Mouse (Mus musculus) bone marrow macrophage, adult 2 months (primary cell): Measurements from ENCODE around the gene Zbtb4. TPM values are rescaled to one million over a fixed set of nuclear protein-coding genes. Genes with fewer than 3 reads are reported as not detected.

ENCODE experiments used
- H3K27ac ChIP-seq: 2 replicates; pipeline ENCODE4 v1.5.1; 2012; ENCODE audit warnings: low read depth, low read length; ENCODE audit not compliant: insufficient read depth
- H3K4me1 ChIP-seq: 2 replicates; pipeline ENCODE4 v1.6.1; 2012; ENCODE audit warnings: low read length; ENCODE audit not compliant: control insufficient read depth, insufficient read depth
- H3K4me3 ChIP-seq: 2 replicates; pipeline ENCODE4 v1.5.1; 2012; ENCODE audit warnings: mild to moderate bottlenecking, low read length, moderate library complexity; ENCODE audit not compliant: insufficient read depth
- CTCF ChIP-seq: IDR thresholded peaks from 2 replicates; pipeline ENCODE4 v1.5.1; 2012; ENCODE audit warnings: low read depth, mild to moderate bottlenecking, low read length, moderate library complexity
- POLR2A ChIP-seq: IDR thresholded peaks from 2 replicates; pipeline ENCODE4 v1.6.1; 2012; ENCODE audit warnings: mild to moderate bottlenecking, low read depth, low read length, borderline replicate concordance
- polyA plus RNA-seq: library from polyadenylated mRNA; stranded (reverse); fragments of >200 nt; gene quantifications from 2 replicates; pipeline ENCODE4 v1.2.4, GENCODE M21; 2012; ENCODE audit not compliant: missing spikeins, insufficient read depth, insufficient read length

Zbtb4 gene
- polyA plus RNA-seq, 1 experiment: 38.2 TPM

GRCm38 (mm10) chr11:69804972-69805909 lies 39.5 kb downstream of the Zbtb4 start, which contains the start of gene Tmem102:
TSS of gene Tmem102 (minus strand) at chr11:69805624.
- no peak within 1 kb of the TSS for H3K27ac ChIP-seq
- H3K4me3 ChIP-seq: no peak within 1 kb of the TSS
- peaks cover 3% of the 10 kb centered on the region; the same call in 1 of the 2 replicates for H3K4me1 ChIP-seq
- TF ChIP-seq POLR2A: no peak
- no peak for TF ChIP-seq CTCF

GRCm38 (mm10) chr11:69806378-69806777 lies 40.7 kb downstream of the Zbtb4 start:
- Histone ChIP-seq H3K27ac (no peak overlapping the region), H3K4me1 (peaks cover 3% of the 10 kb centered on the region; the same call in 1 of the 2 replicates), H3K4me3 (no peak overlapping the region)
- TF ChIP-seq CTCF: no peak
- TF ChIP-seq POLR2A: no peak

DNA sequence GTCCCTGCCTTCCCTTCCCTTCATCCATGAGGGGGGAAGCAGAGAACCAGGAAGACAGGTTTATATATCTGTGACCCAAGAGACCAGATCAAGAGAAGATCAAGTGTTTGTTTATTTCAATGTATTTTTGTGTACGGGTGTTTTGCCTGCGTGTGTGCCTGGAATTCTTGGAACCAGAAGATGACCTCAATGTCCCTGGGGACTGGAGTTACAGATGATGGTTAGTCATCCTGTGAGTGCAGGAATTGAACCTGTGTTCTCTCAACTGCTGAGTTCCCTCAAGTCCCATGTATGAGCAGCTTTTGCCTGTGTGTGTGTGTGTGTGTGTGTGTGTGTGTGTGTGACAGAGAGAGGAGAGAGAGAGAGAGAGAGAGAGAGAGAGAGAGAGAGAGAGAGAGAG lies 41.9 kb downstream of the Zbtb4 start:
- Histone ChIP-seq H3K4me1 (peaks cover 3% of the 10 kb centered on the region; the same call in 1 of the 2 replicates), H3K27ac (no peak overlapping the region), H3K4me3 (no peak overlapping the region)
- TF ChIP-seq POLR2A: no peak

GRCm38 (mm10) chr11:69810280-69810679 lies 44.6 kb downstream of the Zbtb4 start:
- Histone ChIP-seq H3K4me3 (no peak overlapping the region), H3K4me1 (no peaks in the 10 kb centered on the region)
- TF ChIP-seq CTCF: no peak
- no peak for TF ChIP-seq POLR2A

DNA sequence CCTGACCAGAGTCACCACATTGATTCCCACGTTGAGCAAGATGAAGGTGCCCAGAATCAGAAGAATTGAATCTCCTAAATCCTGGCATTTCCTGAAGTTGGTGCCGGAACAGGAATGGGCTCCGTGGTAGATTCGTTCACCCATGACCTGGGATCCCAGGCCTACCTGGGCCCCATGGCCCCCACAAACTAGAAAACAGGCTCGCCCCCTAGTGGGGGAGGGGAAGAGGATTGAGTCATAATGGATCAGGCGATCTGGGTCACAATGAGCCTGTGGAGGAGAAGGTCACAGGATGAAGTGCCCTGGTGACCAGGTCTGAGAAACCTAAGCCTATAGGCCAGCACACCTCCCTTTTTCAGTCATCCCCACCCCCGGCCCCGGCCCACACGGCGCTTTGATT lies 49.4 kb downstream of the Zbtb4 start, which contains the start of gene Gm39566:
Gm39566 (minus strand) TSS at position 144 of the 400 bp plus-strand sequence.
- no peak within 1 kb of the TSS for H3K4me3 ChIP-seq
- TF ChIP-seq POLR2A (no peak), CTCF (no peak)
- H3K4me1 ChIP-seq: no peaks in the 10 kb centered on the region
- no peak within 1 kb of the TSS for H3K27ac ChIP-seq

More at GRCm38 (mm10) chr11:69810280-69810679, 44.6 kb downstream of the Zbtb4 start:
- H3K27ac ChIP-seq: no peak overlapping the region

DNA sequence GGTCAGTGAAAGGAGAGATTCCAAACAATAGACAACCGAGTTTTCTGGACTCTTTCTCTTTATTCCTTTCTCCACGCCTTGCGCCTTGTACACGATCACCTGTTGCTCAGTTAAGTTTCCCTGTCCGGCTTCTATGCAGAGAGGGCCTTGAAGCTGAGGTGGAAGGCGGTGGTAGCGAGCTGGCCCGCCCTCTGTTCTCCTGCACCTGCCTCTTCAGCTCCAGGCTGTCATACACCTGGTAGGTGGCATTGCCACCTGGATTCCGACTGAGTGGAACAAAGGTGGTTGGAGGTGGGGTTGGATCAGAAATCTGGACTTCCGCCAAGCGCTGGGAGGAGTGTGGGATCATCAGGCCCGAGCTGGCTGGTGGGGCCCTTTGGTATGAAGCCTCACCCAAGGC lies 50.8 kb downstream of the Zbtb4 start:
- Histone ChIP-seq H3K4me3 (no peak overlapping the region), H3K4me1 (no peaks in the 10 kb centered on the region), H3K27ac (no peak overlapping the region)
- no peak for TF ChIP-seq CTCF
- no peak for TF ChIP-seq POLR2A

DNA sequence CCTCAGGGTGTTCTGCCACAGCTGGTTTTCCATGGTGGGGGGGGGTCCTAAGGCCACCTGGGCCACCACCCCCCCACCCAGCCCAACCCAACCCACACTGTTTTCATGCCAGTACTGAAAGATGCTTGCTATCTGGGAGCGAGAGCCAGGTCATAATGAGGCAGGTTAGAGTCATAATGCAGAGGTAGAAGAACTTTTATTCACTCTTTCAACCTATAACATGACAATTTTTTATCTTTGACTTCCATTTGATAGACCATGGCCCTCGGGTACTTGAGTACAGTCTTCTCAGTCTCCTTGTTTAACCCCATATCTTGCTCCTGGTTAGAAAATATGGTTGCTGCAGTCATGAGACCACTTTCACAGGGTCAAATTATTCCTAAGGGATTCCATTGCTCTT lies 52.7 kb downstream of the Zbtb4 start, which contains the start of gene Spem2:
Spem2 (minus strand) TSS at position 101 of the 400 bp plus-strand sequence.
- no peak within 1 kb of the TSS for H3K4me3 ChIP-seq
- TF ChIP-seq POLR2A (no peak), CTCF (no peak)
- no peaks in the 10 kb centered on the region for H3K4me1 ChIP-seq
- H3K27ac ChIP-seq: no peak within 1 kb of the TSS

DNA sequence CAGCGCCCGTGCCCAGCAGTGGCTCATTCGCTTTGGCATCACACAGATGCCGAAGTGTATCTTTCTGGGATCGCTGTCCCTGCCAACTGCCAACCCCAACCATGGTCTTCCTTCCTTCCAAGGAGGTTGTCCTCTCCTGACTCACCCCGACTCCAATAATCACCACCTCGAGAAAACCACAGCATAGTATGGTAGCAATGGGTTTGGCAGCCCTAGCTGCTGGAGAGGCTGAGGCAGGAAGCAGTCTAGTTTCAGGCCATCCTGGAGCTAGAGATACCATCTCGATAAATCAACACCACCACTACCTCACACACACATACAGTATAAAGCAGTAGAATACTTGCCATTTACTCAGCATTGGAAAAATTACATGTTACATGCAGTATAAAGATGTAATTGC lies 53.2 kb downstream of the Zbtb4 start:
- TF ChIP-seq POLR2A (no peak), CTCF (no peak)
- no peak overlapping the region for H3K27ac ChIP-seq
- H3K4me3 ChIP-seq: no peak overlapping the region
- H3K4me1 ChIP-seq: no peaks in the 10 kb centered on the region

GRCm38 (mm10) chr11:69822080-69822479 lies 56.4 kb downstream of the Zbtb4 start, which contains the start of gene Spem1:
TSS of gene Spem1 (minus strand) at chr11:69822180.
- Histone ChIP-seq H3K27ac (no peak within 1 kb of the TSS), H3K4me3 (no peak within 1 kb of the TSS), H3K4me1 (no peaks in the 10 kb centered on the region)
- TF ChIP-seq CTCF: no peak
- TF ChIP-seq POLR2A: no peak

- no peak for TF ChIP-seq CTCF
- TF ChIP-seq POLR2A: no peak
- Histone ChIP-seq H3K4me3 (no peak overlapping the region), H3K4me1 (no peaks in the 10 kb centered on the region), H3K27ac (no peak overlapping the region)
Observed at GRCm38 (mm10) chr11:69823456-69823855, 57.7 kb downstream of the Zbtb4 start.

GRCm38 (mm10) chr11:69828832-69829231 lies 63.1 kb downstream of the Zbtb4 start:
- TF ChIP-seq POLR2A (no peak), CTCF (no peak)
- no peak overlapping the region for H3K27ac ChIP-seq
- no peak overlapping the region for H3K4me3 ChIP-seq
- 0 out of 2 replicates have a peak, but pooled peaks cover 2% of the 10 kb centered on the region for H3K4me1 ChIP-seq
